Mouse (Mus musculus): Measurements from ENCODE around the gene Emc6. TPM values are rescaled to one million over a fixed set of nuclear protein-coding genes. Genes with fewer than 3 reads are reported as not detected.
A peak's percentile ranks its signal among the peaks of the same experiment; 100 is the strongest.

Emc6 gene
- polyA plus RNA-seq (2012; ENCODE audit: insufficient read depth, insufficient read length, low replicate concordance, missing spikeins), result not detected in 2 replicates

DNA sequence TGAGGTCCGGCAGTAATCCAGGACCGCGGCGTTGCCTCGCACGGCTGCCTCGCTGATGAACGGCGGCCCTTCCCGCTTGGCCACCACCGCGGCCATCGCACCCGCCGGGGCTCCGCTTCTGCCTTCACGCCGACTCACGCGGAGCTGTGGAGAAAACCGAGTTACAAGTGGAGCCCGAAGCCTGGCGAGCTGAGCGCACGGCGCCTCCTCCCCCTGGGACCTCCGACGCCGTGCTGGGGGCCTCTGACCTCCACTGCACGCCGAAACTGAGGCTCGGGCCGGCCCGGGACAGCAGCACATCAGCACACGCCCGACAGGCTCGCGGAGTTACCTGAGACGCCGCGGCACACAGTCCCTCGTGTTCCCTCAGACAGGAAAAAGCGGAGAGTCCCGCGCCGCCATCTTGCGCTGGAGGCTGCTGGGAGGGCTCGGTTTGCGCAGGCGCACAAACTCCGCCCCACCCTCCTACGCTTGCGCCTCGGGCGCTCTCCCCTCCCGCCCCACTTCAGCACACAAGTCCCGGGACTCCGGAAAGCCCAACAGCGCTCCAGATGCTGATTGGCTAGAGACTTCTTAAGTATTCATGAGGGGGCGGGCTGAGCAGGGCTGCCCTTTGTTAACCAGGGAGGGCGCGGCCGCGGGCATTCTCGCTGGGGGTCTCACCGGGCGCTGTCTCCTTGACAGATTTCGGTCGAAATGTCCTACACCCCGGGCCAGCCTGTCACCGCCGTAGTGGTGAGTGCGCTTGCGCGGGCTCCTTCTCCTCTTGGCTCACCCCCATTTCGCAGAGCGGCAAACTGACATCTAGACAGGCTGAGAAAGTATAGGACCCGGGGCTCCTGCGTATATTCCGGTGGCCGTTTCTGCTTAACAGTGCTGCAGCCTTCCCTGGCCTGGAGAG, at the start of gene Emc6, which contains the start of gene Tax1bp3:
Gene Emc6 (minus strand): TSS at position 430 of the 901 bp plus-strand sequence.
Gene Tax1bp3 (plus strand): TSS at position 476 of the 901 bp plus-strand sequence.
- Histone ChIP-seq H3K27ac (ENCODE audit: insufficient read depth, low read depth, low read length) (peak within 1 kb of the TSS; percentile 56), H3K4me3 (ENCODE audit: insufficient read depth, low read depth, low read length) (peak within 1 kb of the TSS; percentile 78), H3K4me1 (ENCODE audit: control insufficient read depth, insufficient read depth, low read length) (peaks cover 8% of the 10 kb centered on the region)
- TF ChIP-seq POLR2A (IDR thresholded peaks at IDR 0.05; ENCODE audit: insufficient read depth, low read depth, low read length), result peak; percentile 72
- no peak for TF ChIP-seq CTCF (IDR thresholded peaks at IDR 0.05; ENCODE audit: insufficient read depth, low read depth, low read length)
- under 1% methylated on average over 81 of the region's 81 CpGs for WGBS

DNA sequence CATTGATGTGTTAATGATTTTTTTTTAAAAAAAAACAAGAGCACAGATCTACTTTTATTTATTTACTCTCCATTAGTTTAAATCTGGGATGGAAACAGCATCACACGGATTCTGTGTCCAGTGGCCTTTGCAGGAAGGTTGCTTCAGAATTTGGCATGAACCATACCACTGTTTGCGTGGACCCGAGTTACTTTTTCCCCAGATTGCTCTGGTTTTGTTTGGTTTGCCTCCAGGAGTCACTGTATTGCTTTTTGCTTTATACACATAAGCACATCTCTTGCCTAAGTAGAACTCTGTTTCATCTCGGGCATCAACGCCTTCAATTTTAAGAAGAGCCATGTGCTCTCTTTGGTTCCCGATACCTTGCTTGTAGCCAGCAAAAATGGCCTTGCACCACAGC, 49.0 kb upstream of the Emc6 start:
- Histone ChIP-seq H3K4me3 (ENCODE audit: insufficient read depth, low read depth, low read length) (no peak overlapping the region), H3K4me1 (ENCODE audit: control insufficient read depth, insufficient read depth, low read length) (no peaks in the 10 kb centered on the region), H3K27ac (ENCODE audit: insufficient read depth, low read depth, low read length) (no peak overlapping the region)
- 90% methylated on average over 6 of the region's 6 CpGs for WGBS
- TF ChIP-seq CTCF (IDR thresholded peaks at IDR 0.05; ENCODE audit: insufficient read depth, low read depth, low read length) (no peak), POLR2A (IDR thresholded peaks at IDR 0.05; ENCODE audit: insufficient read depth, low read depth, low read length) (no peak)

DNA sequence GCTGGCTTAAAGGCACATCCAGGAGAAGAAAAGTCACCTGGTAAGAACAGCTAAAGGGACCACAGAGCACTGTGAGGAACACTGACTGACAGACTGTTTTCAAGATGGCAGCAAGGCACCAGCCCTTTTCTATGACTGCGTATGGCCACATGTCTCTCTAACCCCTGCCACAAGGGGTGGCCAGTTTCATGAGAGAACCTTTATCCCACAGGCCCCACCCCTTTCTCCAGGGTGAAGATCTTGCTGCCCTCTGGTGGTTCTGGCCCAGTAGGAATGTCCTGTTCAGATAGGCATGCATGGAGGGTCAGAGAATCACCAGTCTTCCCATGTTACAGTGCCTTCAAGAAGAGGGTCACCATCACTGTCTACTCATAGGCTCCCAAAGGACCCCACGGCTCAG, 47.1 kb upstream of the Emc6 start:
- H3K4me3 ChIP-seq (ENCODE audit: insufficient read depth, low read depth, low read length), result no peak overlapping the region
- TF ChIP-seq CTCF (IDR thresholded peaks at IDR 0.05; ENCODE audit: insufficient read depth, low read depth, low read length), result no peak
- TF ChIP-seq POLR2A (IDR thresholded peaks at IDR 0.05; ENCODE audit: insufficient read depth, low read depth, low read length), result no peak
- WGBS, result 80% methylated on average over 2 of the region's 2 CpGs
- no peaks in the 10 kb centered on the region for H3K4me1 ChIP-seq (ENCODE audit: control insufficient read depth, insufficient read depth, low read length)
- H3K27ac ChIP-seq (ENCODE audit: insufficient read depth, low read depth, low read length), result no peak overlapping the region

DNA sequence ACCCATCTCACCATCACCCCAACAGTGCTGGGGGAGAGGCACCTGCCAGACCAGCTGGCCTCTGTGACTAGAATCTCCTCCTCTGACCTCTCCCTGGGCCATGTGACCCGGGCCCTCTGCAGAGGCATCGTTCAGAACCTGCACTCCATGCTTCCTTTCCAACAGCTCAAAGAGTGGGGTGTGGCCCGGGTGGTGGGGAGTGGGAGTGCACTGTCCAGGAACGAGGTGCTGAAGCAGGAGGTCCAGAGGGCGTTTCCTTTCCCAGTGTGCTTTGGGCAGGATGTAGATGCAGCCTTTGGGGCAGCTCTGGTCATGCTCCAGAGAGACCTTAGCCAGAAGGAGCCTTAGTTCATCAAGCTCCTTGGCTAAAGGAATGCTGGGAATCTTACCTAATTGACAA, 46.0 kb upstream of the Emc6 start:
- 45% methylated on average over 5 of the region's 5 CpGs for WGBS
- Histone ChIP-seq H3K4me1 (ENCODE audit: control insufficient read depth, insufficient read depth, low read length) (no peaks in the 10 kb centered on the region), H3K27ac (ENCODE audit: insufficient read depth, low read depth, low read length) (no peak overlapping the region), H3K4me3 (ENCODE audit: insufficient read depth, low read depth, low read length) (no peak overlapping the region)
- no peak for TF ChIP-seq CTCF (IDR thresholded peaks at IDR 0.05; ENCODE audit: insufficient read depth, low read depth, low read length)
- no peak for TF ChIP-seq POLR2A (IDR thresholded peaks at IDR 0.05; ENCODE audit: insufficient read depth, low read depth, low read length)

DNA sequence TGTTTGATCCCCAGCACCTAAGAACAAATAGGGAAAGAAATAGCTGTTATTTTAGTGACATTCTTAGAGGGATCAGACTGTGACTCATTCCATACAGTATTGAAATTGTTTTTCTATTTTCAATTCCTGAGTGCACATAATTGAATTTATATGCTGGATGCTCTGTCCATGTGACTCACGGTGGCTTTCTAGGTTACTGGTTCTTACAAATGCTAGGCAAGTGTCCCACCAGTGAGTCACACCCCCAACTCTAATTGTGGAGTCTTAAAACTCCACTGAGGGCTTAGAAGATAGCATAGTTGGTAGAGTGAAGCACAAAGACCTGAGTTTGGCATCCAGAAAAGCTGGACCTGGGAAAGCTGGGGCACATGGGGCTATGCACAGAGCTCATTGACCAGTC, 43.8 kb upstream of the Emc6 start:
- WGBS, result 72% methylated on average over 1 of the region's 1 CpGs
- Histone ChIP-seq H3K4me3 (ENCODE audit: insufficient read depth, low read depth, low read length) (no peak overlapping the region), H3K4me1 (ENCODE audit: control insufficient read depth, insufficient read depth, low read length) (no peaks in the 10 kb centered on the region), H3K27ac (ENCODE audit: insufficient read depth, low read depth, low read length) (no peak overlapping the region)
- TF ChIP-seq POLR2A (IDR thresholded peaks at IDR 0.05; ENCODE audit: insufficient read depth, low read depth, low read length) (no peak), CTCF (IDR thresholded peaks at IDR 0.05; ENCODE audit: insufficient read depth, low read depth, low read length) (no peak)

DNA sequence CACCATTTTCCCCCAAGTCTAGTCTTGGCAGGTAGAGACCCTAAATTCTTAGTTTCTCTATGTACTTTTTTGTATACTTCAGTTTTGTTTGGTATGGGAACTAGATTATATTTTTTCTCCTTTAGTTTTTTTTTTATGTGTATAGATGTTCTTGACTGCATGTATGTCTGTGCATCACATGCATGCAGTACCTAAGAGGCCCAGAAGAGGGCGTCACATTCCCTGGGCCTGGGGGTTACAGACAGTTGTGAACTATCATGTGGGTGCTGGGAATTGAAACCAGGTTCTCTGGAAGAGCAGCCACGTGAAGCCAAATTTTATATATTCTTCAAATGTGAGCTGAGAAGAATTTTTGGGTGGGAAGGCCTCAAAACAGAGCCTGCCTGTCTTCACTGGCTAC, 42.8 kb upstream of the Emc6 start:
- H3K4me3 ChIP-seq (ENCODE audit: insufficient read depth, low read depth, low read length), result no peak overlapping the region
- TF ChIP-seq CTCF (IDR thresholded peaks at IDR 0.05; ENCODE audit: insufficient read depth, low read depth, low read length), result no peak
- no peak for TF ChIP-seq POLR2A (IDR thresholded peaks at IDR 0.05; ENCODE audit: insufficient read depth, low read depth, low read length)
- H3K27ac ChIP-seq (ENCODE audit: insufficient read depth, low read depth, low read length), result no peak overlapping the region
- 70% methylated on average over 2 of the region's 2 CpGs for WGBS
- no peaks in the 10 kb centered on the region for H3K4me1 ChIP-seq (ENCODE audit: control insufficient read depth, insufficient read depth, low read length)

DNA sequence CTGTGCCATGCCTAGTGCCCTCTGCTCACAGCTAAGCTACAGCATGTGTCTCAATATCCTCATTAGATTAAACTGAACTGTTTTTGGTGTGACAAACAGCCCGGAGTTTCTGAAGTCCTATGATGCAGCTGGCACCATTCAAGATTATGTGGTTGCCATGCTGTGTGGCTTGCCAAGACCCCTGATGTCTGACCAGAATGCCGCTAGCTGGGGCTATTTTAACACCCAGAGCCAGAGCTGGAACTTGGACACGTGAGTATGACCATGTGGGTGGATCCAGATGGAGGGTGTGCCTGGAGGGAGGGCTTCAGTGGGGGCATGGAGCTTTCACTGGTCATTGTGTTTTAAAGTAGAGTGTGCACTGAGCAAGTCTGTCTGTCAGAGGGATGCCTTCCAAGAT, 37.1 kb upstream of the Emc6 start:
- H3K27ac ChIP-seq (ENCODE audit: insufficient read depth, low read depth, low read length), result no peak overlapping the region
- no peak overlapping the region for H3K4me3 ChIP-seq (ENCODE audit: insufficient read depth, low read depth, low read length)
- no peak for TF ChIP-seq POLR2A (IDR thresholded peaks at IDR 0.05; ENCODE audit: insufficient read depth, low read depth, low read length)
- TF ChIP-seq CTCF (IDR thresholded peaks at IDR 0.05; ENCODE audit: insufficient read depth, low read depth, low read length), result no peak
- WGBS, result 50% methylated on average over 3 of the region's 3 CpGs
- H3K4me1 ChIP-seq (ENCODE audit: control insufficient read depth, insufficient read depth, low read length), result no peaks in the 10 kb centered on the region

DNA sequence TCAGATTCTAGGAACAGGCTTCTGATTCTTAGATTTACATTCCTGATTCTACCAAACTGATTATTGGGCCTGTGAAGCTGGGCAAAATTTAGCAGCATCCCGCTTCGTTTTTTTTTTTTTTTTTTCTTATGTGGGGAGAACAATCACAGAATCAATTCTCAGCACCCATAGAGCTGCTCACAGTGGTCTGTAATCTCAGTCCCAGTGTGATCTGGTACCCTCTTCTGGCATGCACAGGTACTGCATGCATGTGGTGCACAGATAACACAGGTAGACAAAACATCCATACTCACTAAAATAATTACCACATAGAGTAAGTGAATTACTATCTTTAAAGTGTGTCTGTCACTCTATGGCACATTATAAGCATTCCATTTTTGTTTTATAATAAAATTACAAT, 30.8 kb upstream of the Emc6 start:
- WGBS, result 88% methylated on average over 2 of the region's 2 CpGs
- H3K27ac ChIP-seq (ENCODE audit: insufficient read depth, low read depth, low read length), result no peak overlapping the region
- no peak for TF ChIP-seq POLR2A (IDR thresholded peaks at IDR 0.05; ENCODE audit: insufficient read depth, low read depth, low read length)
- no peak for TF ChIP-seq CTCF (IDR thresholded peaks at IDR 0.05; ENCODE audit: insufficient read depth, low read depth, low read length)
- H3K4me3 ChIP-seq (ENCODE audit: insufficient read depth, low read depth, low read length), result no peak overlapping the region
- H3K4me1 ChIP-seq (ENCODE audit: control insufficient read depth, insufficient read depth, low read length), result no peaks in the 10 kb centered on the region

DNA sequence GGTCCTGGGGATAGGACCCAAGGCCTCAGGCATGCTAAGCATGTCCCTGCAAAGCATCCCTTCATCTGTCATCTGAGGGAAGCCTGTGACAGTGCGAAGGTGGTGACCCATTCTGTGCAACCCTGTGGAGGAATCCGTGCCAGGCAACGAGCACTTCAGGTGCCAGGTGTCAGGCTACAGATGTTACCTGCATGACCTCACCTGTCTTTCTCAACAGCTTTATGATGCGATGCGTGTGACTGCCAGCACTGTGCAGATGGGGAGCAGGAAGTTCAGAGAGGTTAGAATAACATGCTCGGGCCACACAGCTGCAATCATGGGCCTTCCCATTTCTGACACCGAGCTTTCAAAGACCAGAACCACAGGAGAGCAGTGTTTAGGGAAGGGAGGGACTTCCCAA, 28.4 kb upstream of the Emc6 start:
- WGBS, result 82% methylated on average over 7 of the region's 7 CpGs
- Histone ChIP-seq H3K4me3 (ENCODE audit: insufficient read depth, low read depth, low read length) (no peak overlapping the region), H3K27ac (ENCODE audit: insufficient read depth, low read depth, low read length) (no peak overlapping the region), H3K4me1 (ENCODE audit: control insufficient read depth, insufficient read depth, low read length) (no peaks in the 10 kb centered on the region; the same call in 1 of the 2 replicates)
- no peak for TF ChIP-seq CTCF (IDR thresholded peaks at IDR 0.05; ENCODE audit: insufficient read depth, low read depth, low read length)
- no peak for TF ChIP-seq POLR2A (IDR thresholded peaks at IDR 0.05; ENCODE audit: insufficient read depth, low read depth, low read length)
